Mouse (Mus musculus) limb, embryonic 11.5 days (tissue): ENCODE results near the gene Pou2af1. TPM values are rescaled to one million over a fixed set of nuclear protein-coding genes. Genes with fewer than 3 reads are reported as not detected.
A peak's percentile ranks its signal among the peaks of the same experiment; 100 is the strongest.

Experiments used
- ATAC-seq: fragments of 200-750 bp; cut with Nextera tagmentation; 2 replicates; pipeline ENCODE4 v1.8.0; 2017; ENCODE audit warnings: low read depth; ENCODE audit not compliant: insufficient number of reproducible peaks, low FRiP score, low TSS enrichment
- DNase-seq: peaks from one replicate; pipeline ENCODE4 v3.0.0-alpha.2; 2015; ENCODE audit warnings: low spot score
- H3K27ac ChIP-seq: fragments of 300-500 bp; sonication (generic); replicated peaks from 2 replicates; pipeline ENCODE4 v1.5.1; 2014; ENCODE audit warnings: low read depth, mild to moderate bottlenecking, low read length
- H3K27me3 ChIP-seq: fragments of 300-500 bp; sonication (generic); 2 replicates; pipeline ENCODE4 v1.6.1; 2014; ENCODE audit warnings: mild to moderate bottlenecking, low read length, mixed read lengths; ENCODE audit not compliant: control insufficient read depth, insufficient read depth
- H3K36me3 ChIP-seq: fragments of 300-500 bp; sonication (generic); 2 replicates; pipeline ENCODE4 v1.6.1; 2014; ENCODE audit warnings: mild to moderate bottlenecking, low read length, moderate library complexity, mixed read lengths; ENCODE audit not compliant: control insufficient read depth, insufficient read depth
- H3K4me1 ChIP-seq: fragments of 300-500 bp; sonication (generic); 2 replicates; pipeline ENCODE4 v1.6.1; 2014; ENCODE audit warnings: low read length, mixed read lengths; ENCODE audit not compliant: control insufficient read depth, insufficient read depth
- H3K4me2 ChIP-seq: fragments of 300-500 bp; sonication (generic); 2 replicates; pipeline ENCODE4 v1.6.1; 2014; ENCODE audit warnings: low read depth, mild to moderate bottlenecking, moderate library complexity; ENCODE audit not compliant: severe bottlenecking
- H3K4me3 ChIP-seq: fragments of 300-500 bp; sonication (generic); 2 replicates; pipeline ENCODE4 v1.5.1; 2014; ENCODE audit warnings: low read depth, low read length
- H3K9ac ChIP-seq: fragments of 300-500 bp; sonication (generic); 2 replicates; pipeline ENCODE4 v1.6.1; 2014; ENCODE audit warnings: mild to moderate bottlenecking, low read length
- H3K9me3 ChIP-seq: fragments of 300-500 bp; sonication (generic); 2 replicates; pipeline ENCODE4 v1.6.1; 2016; ENCODE audit warnings: low read length; ENCODE audit not compliant: control insufficient read depth
- WGBS: fragments of 180-500 bp; shearing (Covaris S2); extraction: QIAGEN DNeasy Blood & Tissue Kit; methylation state at CpG from one replicate; pipeline ENCODE4 v1.1.7; 2014; 5-methylcytosine and 5-hydroxymethylcytosine counted together
- polyA plus RNA-seq: library from polyadenylated mRNA; unstranded; fragments of >200 nt; fragmentation: Nextera tagmentation; extraction: Ambion mirVana; gene quantifications from 2 replicates; pipeline ENCODE4 v1.2.1, GENCODE M21; 2014

The Pou2af1 gene
- polyA plus RNA-seq, 1 experiment from 2014 or later, result not detected

- H3K27me3 ChIP-seq, result peaks cover 4% of the 10 kb centered on the region; the same call in 1 of the 2 replicates
- H3K27ac ChIP-seq, result no peak overlapping the region
- H3K4me2 ChIP-seq, result peak overlapping the region; percentile 87
- H3K4me3 ChIP-seq, result peak overlapping the region; percentile 51
- no peaks in the 10 kb centered on the region for H3K9me3 ChIP-seq
- ATAC-seq (peak; percentile 24; the same call in 1 of the 2 replicates), DNase-seq (no peak)
- no peaks in the 10 kb centered on the region for H3K4me1 ChIP-seq
- 26% methylated on average over 13 of the region's 13 CpGs for WGBS
- H3K36me3 ChIP-seq, result no peaks in the 10 kb centered on the region
- H3K9ac ChIP-seq, result peak overlapping the region; percentile 65
Observed at GRCm38 (mm10) chr9:51277834-51278498, 64.5 kb downstream of the Pou2af1 start.

- H3K27ac ChIP-seq, result 0 out of 2 replicates have a peak within 1 kb of the TSS, but pooled peaks have one; percentile 10
- H3K27me3 ChIP-seq, result peaks cover 2% of the 10 kb centered on the region; the same call in 1 of the 2 replicates
- peak within 1 kb of the TSS; percentile 70 for H3K9ac ChIP-seq
- peak; percentile 87 for DNase-seq
- peak within 1 kb of the TSS; percentile 87 for H3K4me2 ChIP-seq
- no peaks in the 10 kb centered on the region for H3K9me3 ChIP-seq
- H3K4me3 ChIP-seq, result peak within 1 kb of the TSS; percentile 51
- WGBS, result under 1% methylated on average over 53 of the region's 53 CpGs
- H3K4me1 ChIP-seq, result no peaks in the 10 kb centered on the region
- no peaks in the 10 kb centered on the region for H3K36me3 ChIP-seq
- ATAC-seq, result peak; percentile 96
Observed at GRCm38 (mm10) chr9:51278500-51279381, 65.2 kb downstream of the Pou2af1 start, which contains the start of gene Colca2. TSS of gene Colca2 (minus strand) at chr9:51278569.

DNA sequence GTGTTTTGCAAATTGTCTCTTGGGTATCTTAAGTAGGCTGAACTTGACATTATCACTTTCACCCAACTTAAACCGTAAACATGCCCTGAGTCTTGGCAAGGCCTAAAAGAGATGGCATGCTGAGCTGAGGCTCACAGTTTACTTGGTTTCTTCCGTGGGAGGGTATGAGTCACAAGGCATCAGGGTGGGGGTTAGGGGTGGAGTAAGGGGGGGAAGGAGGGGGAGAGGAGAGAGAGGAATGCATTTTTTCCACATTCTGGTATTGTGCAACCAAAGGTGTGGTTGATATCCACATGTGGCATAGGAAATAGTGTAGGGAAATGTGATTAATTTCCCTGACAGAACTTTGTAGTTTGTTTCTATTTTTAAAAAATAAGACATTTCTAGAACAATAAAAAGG, 72.6 kb downstream of the Pou2af1 start:
- H3K27ac ChIP-seq, result no peak overlapping the region
- no peak overlapping the region for H3K9ac ChIP-seq

More for the DNA sequence above, 72.6 kb downstream of the Pou2af1 start:
- no peaks in the 10 kb centered on the region for H3K36me3 ChIP-seq
- DNase-seq (no peak), ATAC-seq (no peak)
- WGBS, result 58% methylated on average over 2 of the region's 2 CpGs
- no peaks in the 10 kb centered on the region for H3K9me3 ChIP-seq
- H3K27me3 ChIP-seq, result no peaks in the 10 kb centered on the region
- no peaks in the 10 kb centered on the region for H3K4me1 ChIP-seq
- H3K4me2 ChIP-seq, result no peak overlapping the region
- H3K4me3 ChIP-seq, result no peak overlapping the region

Other genes starting within 250 kb of the Pou2af1 start
- 11.0 and 16.2 TPM in 2 replicates for gene Sik2, start 204.6 kb upstream of the Pou2af1 start, polyA plus RNA-seq
- gene Btg4, start 152.8 kb upstream of the Pou2af1 start, polyA plus RNA-seq, result not detected in 2 replicates
- 3.4 and 3.9 TPM in 2 replicates for gene Layn, start 136.6 kb upstream of the Pou2af1 start, polyA plus RNA-seq
- not detected in 2 replicates for gene 4833427G06Rik, start 111.6 kb upstream of the Pou2af1 start, polyA plus RNA-seq
- 0.01 TPM in 1 of 2 replicates, not detected in the other for gene Gm32742, start 48.2 kb upstream of the Pou2af1 start, polyA plus RNA-seq
- 1.8 and 2.2 TPM in 2 replicates for gene Colca2, start 64.9 kb downstream of the Pou2af1 start, polyA plus RNA-seq
- gene 1810046K07Rik, start 115.2 kb downstream of the Pou2af1 start, polyA plus RNA-seq, result not detected in 2 replicates